Mouse (Mus musculus): Measurements from ENCODE around the gene Mmp14.

Gene Mmp14

GRCm38 (mm10) chr14:54433941-54434531, 2.6 kb downstream of the Mmp14 start:
- DNase-seq (ENCODE audit: low read depth): no peak

DNA sequence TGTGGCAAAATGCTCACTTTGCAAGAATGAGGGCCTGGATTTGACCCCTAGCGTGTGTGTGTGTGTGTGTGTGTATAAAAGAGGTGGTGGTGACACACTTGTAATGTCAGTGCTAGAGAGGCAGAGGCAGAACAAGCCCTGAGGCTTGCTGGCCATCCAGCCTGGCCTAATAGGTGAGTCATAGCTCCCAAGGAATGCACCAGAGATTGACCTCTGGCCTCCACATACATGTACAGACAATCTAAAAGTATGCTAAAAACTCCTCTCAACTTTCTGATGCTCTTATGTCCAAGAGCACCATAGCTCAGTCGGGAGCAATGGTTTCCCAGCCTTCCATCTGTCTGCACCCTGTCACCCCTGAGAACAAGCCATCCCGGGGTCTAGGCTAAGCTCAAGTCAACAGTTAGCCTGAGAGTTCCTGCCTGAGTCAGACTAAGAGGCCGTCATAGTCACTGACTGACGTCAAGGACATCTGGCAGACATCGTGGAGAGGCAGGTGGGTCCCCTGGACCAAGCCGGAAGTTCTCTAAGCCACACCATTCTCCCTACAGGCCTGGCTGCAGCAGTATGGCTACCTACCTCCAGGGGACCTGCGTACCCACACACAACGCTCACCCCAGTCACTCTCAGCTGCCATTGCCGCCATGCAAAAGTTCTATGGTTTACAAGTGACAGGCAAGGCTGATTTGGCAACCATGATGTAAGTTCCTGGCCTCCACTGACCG, 3.9 kb downstream of the Mmp14 start:
- no peak for DNase-seq (ENCODE audit: low read depth)

DNA sequence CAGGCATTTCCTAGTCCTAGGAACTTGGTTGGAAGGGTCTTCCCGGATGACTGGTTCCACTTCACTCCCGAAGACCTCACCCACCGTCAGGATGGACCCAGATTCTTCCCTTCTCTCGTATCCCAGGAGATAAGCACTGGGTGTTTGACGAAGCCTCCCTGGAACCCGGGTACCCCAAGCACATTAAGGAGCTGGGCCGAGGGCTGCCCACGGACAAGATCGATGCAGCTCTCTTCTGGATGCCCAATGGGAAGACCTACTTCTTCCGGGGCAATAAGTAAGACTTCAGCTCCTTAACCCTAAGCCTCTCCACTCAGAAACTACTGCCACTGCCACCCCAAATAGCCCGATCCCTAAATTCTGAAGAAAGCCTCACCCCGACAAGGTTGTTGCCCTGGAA, 7.7 kb downstream of the Mmp14 start:
- no peak for DNase-seq (ENCODE audit: low read depth)

DNA sequence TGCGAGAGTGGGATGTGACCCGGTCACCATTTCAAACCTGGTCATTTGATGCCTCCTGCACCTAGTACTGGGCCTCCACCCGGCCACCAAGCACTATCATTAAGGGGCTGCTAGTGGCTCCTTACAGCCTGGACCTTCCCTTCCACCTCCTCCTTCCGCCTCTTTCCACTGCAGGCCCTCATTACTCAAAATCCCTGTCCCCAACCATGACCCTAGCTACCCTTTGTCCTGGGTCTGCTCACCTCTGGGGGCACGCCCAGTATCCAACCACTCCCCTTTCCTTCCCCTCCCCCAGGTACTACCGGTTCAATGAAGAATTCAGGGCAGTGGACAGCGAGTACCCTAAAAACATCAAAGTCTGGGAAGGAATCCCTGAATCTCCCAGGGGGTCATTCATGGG, 8.2 kb downstream of the Mmp14 start:
- no peak for DNase-seq (ENCODE audit: low read depth)

- DNase-seq (ENCODE audit: low read depth): no peak
These were observed 9.1 kb downstream of the Mmp14 start for GRCm38 (mm10) chr14:54440538-54440937.

DNA sequence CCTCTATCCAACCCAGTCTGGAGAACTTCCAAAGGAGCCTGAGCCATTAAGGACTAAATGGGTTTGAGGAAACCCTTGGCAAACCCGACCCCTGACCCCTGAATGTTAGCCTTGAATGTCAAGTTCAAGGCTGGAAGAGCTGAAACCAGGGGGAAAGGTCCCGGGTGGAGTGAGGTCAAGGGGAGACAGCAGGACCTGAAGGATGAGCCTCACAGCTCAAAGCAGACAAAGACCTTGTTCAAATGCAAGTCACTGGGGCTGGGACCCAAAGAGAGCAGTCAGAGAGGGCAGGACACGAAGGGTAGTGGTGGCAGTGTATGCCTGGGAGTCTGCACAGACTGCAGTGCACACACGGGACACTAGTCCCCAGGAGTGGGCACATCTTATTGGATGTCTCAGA, 10.0 kb downstream of the Mmp14 start:
- no peak for DNase-seq (ENCODE audit: low read depth)

DNA sequence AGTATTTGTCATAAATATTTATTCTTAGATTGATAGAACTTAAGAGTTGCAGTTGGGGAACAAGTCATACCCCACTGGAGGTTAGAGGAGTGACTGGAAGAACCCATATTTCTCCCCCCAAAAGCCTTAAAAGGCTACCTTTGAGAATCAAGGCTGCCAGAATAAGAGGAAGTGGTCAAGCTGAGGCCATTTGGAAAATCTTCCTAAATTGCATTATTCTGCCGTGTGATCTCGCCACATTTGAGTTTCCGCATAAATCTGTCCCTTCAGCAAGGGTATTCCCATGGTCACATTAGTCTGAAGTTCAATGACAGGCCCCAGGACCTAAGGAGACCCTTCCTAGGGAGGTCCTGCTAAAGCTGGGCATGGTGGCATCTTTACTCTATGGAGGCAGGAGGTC, 11.1 kb downstream of the Mmp14 start:
- no peak for DNase-seq (ENCODE audit: low read depth)

DNA sequence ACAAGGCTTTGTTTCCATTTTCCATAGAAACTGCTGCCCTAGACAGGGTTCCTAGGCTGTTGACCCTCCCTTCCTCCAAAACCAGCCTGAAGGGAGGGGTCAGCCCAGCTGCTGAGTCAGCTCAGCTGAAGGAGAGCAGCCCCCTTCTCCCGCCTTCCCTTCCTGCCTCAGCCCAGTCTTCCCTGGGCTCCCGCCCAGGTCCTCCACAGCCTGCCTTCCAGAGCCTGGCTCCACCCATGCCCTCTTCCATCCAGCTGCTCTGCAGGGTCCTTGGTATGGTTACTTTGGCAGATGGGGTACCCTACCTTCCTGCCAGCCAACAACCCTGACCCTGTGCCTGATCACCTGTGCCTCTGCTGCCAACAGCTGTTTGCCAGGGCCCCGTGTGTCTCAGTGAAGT, 11.8 kb downstream of the Mmp14 start:
- peak; percentile 86 for DNase-seq (ENCODE audit: low read depth)

GRCm38 (mm10) chr14:54443712-54444618, 12.6 kb downstream of the Mmp14 start:
- peak; percentile 92 for DNase-seq (ENCODE audit: low read depth)

GRCm38 (mm10) chr14:54445476-54445875, 14.1 kb downstream of the Mmp14 start:
- DNase-seq (ENCODE audit: low read depth): no peak

GRCm38 (mm10) chr14:54453566-54453965, 22.2 kb downstream of the Mmp14 start:
- DNase-seq (ENCODE audit: low read depth): no peak

- DNase-seq (ENCODE audit: low read depth): no peak
These were observed 23.5 kb downstream of the Mmp14 start for GRCm38 (mm10) chr14:54454669-54455528.

GRCm38 (mm10) chr14:54457907-54458569, 26.6 kb downstream of the Mmp14 start:
- DNase-seq (ENCODE audit: low read depth): no peak

DNA sequence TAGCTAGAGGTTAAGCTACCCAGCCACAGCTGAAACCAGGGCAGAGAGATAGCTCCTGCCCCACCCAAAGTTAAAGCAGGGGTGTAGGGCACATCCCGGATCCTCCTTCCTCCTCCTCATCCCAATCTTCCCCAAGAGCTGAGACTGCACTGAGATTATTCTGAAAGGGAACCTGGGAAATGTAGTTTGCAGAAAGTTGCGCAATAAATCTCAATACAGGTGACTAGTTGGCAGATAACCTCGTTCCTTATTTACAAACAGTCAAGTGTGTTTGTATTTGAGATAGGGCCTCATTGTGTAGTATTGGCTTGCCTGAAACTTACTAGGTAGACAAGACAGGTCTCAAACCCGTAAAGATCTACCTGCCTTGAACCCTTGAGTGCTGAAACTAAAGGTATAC, 30.7 kb downstream of the Mmp14 start:
- no peak for DNase-seq (ENCODE audit: low read depth)

DNA sequence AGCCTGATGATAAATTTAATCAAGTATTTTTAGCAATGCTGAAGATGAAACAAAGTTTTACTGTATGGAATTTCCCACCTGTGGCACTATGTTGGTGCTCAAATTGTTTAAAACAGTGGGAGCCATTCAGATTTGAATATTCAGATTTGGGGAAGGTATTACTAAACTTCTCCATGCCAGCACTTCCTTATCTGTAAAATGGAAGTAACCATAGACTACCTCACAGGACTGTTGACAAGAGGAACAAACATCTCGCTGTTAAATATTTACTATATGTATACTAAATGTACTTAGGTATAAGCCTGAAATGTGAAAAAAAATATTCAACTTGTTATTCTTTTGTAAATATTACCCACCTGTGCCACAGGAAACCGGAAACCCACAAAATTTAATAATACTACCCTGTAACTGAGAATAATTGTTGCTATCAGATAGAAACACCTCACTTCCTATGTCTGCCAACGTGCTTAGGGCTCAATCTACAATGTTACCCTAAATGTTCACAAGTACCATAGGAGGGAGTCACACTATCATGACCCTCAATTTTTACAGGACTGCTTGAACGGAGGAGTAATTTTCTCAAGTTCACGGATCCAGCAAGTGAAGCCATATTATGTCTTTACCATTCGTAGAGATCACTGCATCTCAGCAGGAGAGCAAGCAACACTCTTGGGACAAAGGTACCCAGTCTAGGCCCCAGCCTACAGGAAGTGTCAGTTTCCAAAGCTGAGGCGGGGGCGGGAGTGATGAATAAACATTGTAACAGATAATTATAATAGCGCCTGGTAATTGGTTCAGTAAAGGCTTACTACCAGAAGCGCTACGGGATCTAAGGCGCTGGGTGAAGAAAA, 31.9 kb downstream of the Mmp14 start:
- DNase-seq (ENCODE audit: low read depth): no peak

GRCm38 (mm10) chr14:54463959-54464292, 32.5 kb downstream of the Mmp14 start, which contains the start of gene Lrp10:
TSS of gene Lrp10 (plus strand) at chr14:54464137.
- no peak for DNase-seq (ENCODE audit: low read depth)

DNA sequence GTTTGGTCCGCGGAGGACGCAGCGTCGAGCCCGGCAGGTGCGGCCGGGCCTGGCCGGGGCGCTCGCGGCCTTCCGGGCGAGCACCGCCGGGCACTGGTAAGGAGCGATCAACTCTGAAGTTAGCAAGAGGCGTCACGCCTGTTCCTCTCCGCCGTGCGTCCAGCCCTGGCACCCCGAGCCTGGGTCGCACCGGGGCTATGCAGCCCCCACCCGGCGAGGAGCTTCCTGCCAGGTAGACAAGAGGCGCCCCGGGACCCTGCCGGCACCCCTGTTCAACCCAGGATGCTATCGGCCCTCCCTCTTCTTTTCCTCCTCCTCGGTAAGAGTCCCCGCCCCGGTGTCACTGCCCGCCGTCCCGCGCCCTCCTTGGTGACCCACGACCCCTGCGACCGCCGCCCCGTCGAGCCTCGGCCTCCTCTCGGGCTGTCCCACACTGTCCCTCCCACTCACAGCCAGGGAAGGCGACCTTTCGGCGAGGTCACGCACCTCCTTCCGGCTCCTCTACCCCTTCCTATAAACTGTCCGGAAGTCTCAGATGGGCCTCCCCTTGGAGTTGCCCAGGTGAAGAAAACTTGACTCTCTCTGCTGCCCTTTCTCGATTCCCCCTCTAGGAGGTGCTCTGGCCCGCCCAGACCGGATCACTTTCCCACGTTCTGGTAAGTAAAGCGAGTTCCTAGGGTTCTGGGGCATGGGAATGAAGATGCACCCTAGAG, 33.0 kb downstream of the Mmp14 start:
- DNase-seq (ENCODE audit: low read depth): peak; percentile 68

- no peak for DNase-seq (ENCODE audit: low read depth)
These were observed 40.1 kb downstream of the Mmp14 start for GRCm38 (mm10) chr14:54471467-54471866.

DNA sequence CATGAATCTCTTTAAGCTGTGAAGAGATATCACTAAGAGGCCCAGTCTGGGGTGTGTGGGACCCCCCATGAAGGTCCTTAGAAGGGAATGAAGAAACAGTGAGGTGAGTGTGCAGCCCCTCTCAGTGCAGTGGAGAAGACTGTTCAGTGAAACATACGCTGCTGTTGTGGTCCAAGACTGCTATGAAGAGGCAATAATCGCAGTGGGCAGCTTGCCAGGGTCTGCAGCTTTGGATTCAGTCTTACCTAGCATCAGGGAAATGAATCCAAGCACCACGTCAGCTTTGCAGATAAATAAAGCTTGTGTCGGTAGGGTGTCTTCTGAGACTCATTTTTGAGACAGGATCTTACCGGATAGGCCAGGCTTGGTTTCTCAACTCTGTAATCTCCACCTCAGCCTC, 41.3 kb downstream of the Mmp14 start:
- DNase-seq (ENCODE audit: low read depth): no peak

- no peak for DNase-seq (ENCODE audit: low read depth)
These were observed 43.3 kb downstream of the Mmp14 start for GRCm38 (mm10) chr14:54474744-54475143.
